Mouse (Mus musculus) left cerebral cortex, adult 11 months (tissue): ENCODE measurements around the gene Kif26a.

Experiments
- DNase-seq: peaks from one replicate; pipeline ENCODE4 v3.0.0; 2022; ENCODE audit warnings: low spot score

Kif26a gene

DNA sequence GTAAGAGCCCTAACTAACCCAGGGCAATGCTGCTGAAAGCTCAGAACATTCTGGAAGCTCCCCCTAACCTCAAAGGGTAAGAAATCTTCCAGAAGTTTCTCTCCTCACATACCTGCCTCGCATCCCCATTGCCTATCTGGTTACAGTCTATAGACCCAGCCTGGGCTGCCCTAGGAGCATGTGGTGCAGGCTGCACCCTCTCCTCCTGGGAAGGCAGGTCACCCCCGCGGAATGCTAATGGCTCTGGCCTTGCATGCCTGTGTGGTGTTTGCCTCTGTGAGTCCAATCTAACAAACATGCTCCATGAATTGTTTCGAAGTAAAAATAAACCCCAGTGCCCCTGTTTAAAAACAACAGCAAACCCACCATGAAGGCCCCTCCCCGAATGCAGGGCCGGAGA, 75.3 kb downstream of the Kif26a start:
- no peak for DNase-seq

DNA sequence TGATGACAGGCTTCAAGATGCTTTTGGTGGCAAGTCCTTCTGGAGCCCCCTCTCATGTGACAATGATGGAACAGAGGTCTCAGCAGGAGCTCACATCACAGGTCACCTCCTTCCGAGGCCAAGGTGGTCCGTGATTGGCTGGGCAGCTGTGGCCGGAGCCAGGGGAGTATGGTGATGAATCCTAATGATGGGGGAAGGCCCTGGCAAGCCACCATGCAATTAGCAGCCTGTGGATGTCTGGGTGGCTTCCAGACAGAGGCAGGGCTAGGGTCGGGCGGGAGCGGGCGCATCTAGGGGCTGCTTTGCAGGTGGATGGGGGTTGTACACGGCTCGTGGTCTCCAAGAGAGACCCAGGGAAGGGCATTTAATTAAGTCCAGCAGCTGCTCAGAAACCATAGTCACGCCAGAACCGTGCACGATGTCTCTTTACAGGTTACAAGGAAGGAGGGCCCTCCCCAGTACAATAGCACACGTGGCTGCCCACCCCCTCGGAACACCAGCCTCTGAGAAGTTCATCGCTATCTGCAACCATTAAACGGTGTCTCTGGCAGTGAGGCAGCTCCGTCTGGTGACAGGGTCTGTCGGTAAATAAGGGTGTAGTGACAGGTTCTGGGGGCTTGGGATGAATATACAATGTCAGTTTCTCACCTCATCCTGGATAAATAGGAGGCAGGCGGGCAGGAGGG, 75.9 kb downstream of the Kif26a start:
- no peak for DNase-seq

DNA sequence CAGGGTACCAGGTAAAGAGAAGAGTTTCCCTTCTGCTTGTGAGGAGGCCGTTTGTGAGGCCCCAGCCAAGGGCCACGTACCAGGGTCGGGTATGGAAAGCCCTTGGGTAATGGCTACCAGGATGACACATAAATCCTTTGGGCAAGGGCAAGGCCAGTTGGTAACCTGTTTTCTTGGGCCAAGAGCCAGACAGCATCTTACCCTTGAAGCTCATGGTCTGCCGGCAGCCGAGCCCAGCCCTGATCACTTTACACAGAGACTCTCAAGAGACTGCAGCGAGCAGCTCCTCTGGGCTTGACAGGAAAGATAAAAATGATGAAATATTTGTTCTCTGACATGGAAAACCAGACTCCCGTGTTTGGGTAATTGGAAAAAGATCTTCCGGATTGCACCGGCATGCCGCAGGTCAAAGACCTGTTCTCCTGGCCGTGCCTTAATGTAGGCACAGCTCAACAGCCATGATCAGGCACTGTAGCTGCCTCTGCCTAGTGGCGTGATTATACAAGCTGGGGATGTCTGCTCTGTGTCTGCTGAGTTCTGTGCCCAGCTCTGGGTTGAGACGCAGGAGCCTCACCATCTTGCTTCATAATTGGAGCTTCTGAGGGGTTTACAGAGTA, 77.8 kb downstream of the Kif26a start:
- no peak for DNase-seq

DNA sequence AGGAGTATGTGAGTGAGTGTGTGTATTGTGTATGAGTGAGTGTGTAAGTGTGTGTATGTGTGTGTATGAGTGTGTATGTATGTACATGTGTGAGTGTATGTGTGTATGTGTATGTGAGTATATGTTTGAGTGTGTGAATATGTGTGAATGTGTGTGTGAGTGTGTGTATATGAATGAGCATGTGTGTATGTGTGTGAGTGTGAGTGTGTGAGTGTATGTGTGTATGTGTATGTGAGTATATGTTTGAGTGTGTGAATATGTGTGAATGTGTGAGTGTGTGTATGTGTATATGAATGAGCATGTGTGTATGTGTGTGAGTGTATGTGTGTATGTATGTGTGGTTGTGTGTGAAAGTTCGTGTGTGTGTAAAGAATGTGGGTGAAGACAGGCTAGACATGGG, 80.2 kb downstream of the Kif26a start:
- DNase-seq = no peak

DNA sequence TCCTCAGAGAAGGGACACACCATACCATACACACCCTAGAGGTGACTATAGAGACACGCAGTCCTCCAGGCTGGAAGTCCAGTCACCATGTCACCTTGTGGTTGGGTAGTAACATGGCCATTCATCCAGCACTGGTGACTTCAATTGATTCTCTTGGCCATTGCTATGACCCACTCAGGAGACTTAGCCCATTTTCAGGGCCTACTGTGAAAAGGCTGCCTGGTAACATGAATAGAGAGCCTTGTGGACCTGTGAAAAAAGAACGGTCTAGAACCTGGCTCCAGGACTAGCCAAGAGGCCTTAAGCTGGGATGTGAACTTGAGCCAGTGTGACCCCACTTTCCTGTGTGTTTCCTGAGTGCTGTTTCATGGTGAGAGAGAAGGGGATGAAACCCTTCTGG, 80.6 kb downstream of the Kif26a start:
- no peak for DNase-seq

DNA sequence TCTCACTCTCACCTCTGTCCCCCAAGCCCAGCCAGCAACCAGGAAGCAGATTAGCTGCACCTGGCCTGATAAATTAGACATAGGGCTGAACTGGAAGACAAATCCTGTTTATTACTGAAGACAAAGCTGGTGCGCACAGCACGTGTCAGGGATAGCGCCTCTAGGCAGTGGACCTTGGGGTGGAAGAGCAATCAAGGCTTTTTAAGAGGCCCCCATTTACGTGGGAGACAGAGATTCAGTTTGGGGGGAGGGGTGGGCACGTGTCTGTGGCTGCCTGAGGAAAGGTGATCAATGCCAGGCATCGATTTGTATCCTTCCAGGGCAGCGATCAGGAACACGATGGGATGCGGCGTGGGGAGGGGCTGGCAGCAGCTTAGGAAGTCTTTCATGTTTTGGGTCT, 83.1 kb downstream of the Kif26a start:
- DNase-seq = no peak

DNA sequence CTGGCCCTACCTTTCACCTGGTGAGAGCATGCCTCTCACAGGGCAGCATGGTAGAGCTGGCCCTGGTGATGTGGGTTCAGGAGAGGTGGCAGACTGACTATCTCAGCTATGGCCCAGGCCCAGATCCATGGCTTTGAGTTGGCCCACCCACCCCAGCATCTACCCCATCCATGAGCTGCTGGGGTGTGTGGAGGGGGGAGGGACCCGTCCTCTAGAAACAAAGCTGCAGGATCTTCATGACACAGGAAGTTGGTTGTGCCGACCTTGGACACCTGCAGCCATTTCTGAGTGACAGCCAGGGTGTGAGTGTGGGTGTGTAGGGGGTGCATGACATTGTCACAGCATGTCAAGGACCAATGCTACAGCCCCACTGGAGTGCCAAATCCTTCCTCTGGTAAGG, 84.2 kb downstream of the Kif26a start:
- no peak for DNase-seq
